Mouse (Mus musculus): Measurements from ENCODE around the gene Ndufb8. TPM values are rescaled to one million over a fixed set of nuclear protein-coding genes. Genes with fewer than 3 reads are reported as not detected.

Gene Ndufb8
- polyA plus RNA-seq, 1 experiment from 2014 or later, result 616 TPM

GRCm38 (mm10) chr19:44517996-44518768 is 37.1 kb downstream of the Ndufb8 start:
- H3K4me2 ChIP-seq (ENCODE audit: low read length), result no peak overlapping the region
- ATAC-seq (no peak), DNase-seq (ENCODE audit: low spot score) (peak; percentile 62)
- H3K9ac ChIP-seq (ENCODE audit: low read length), result no peak overlapping the region
- no peaks in the 10 kb centered on the region for H3K36me3 ChIP-seq (ENCODE audit: control insufficient read depth, insufficient read depth, low read length)
- H3K27me3 ChIP-seq (replicated peaks; ENCODE audit: control insufficient read depth, insufficient read depth, low read length), result peaks cover 77% of the 10 kb centered on the region
- H3K27ac ChIP-seq (ENCODE audit: low read depth, low read length), result no peak overlapping the region
- no peaks in the 10 kb centered on the region for H3K9me3 ChIP-seq (replicated peaks; ENCODE audit: control insufficient read depth, low read length)
- no peak overlapping the region for H3K4me3 ChIP-seq (ENCODE audit: low read depth, low read length)
- WGBS, result 37% methylated on average over 12 of the region's 12 CpGs
- peaks cover 11% of the 10 kb centered on the region for H3K4me1 ChIP-seq (ENCODE audit: control insufficient read depth, insufficient read depth, low read length)

DNA sequence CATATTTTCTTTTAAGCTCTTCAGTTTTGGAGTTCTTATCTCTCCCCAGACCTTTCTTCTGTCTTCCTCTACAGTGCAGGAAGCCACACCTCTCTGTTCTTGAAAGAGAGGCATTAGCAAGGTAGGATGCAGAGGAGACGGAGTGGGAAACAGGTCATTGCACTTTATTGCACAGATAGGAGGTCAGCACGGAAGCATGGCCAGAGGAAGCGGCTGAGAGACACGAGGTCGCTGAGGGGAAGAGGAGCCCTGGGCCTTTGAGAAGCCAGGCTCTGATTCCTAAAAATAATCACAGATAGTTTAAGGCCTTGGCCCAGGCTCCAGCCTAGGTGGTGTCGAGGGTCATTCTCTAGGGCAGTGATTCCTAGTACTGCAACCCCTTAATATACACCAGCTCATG is 39.5 kb downstream of the Ndufb8 start:
- Histone ChIP-seq H3K36me3 (ENCODE audit: control insufficient read depth, insufficient read depth, low read length) (no peaks in the 10 kb centered on the region), H3K9ac (ENCODE audit: low read length) (no peak overlapping the region), H3K4me1 (ENCODE audit: control insufficient read depth, insufficient read depth, low read length) (peaks cover 17% of the 10 kb centered on the region), H3K4me3 (ENCODE audit: low read depth, low read length) (no peak overlapping the region), H3K27me3 (replicated peaks; ENCODE audit: control insufficient read depth, insufficient read depth, low read length) (peaks cover 92% of the 10 kb centered on the region), H3K27ac (ENCODE audit: low read depth, low read length) (no peak overlapping the region), H3K9me3 (replicated peaks; ENCODE audit: control insufficient read depth, low read length) (no peaks in the 10 kb centered on the region), H3K4me2 (ENCODE audit: low read length) (no peak overlapping the region)
- ATAC-seq, result no peak
- DNase-seq (ENCODE audit: low spot score), result no peak
- 22% methylated on average over 6 of the region's 6 CpGs for WGBS

- ATAC-seq (peak; percentile 86), DNase-seq (ENCODE audit: low spot score) (peak; percentile 88)
- no peaks in the 10 kb centered on the region for H3K9me3 ChIP-seq (replicated peaks; ENCODE audit: control insufficient read depth, low read length)
- H3K4me3 ChIP-seq (ENCODE audit: low read depth, low read length), result no peak overlapping the region
- H3K4me1 ChIP-seq (ENCODE audit: control insufficient read depth, insufficient read depth, low read length), result peaks cover 17% of the 10 kb centered on the region
- H3K9ac ChIP-seq (ENCODE audit: low read length), result no peak overlapping the region
- peak overlapping the region; percentile 27; the same call in 1 of the 2 replicates for H3K27ac ChIP-seq (ENCODE audit: low read depth, low read length)
- H3K4me2 ChIP-seq (ENCODE audit: low read length), result no peak overlapping the region
- 4% methylated on average over 14 of the region's 14 CpGs for WGBS
- peaks cover 96% of the 10 kb centered on the region for H3K27me3 ChIP-seq (replicated peaks; ENCODE audit: control insufficient read depth, insufficient read depth, low read length)
- H3K36me3 ChIP-seq (ENCODE audit: control insufficient read depth, insufficient read depth, low read length), result no peaks in the 10 kb centered on the region
These were observed 40.5 kb downstream of the Ndufb8 start for GRCm38 (mm10) chr19:44514521-44515451.

- Histone ChIP-seq H3K9me3 (replicated peaks; ENCODE audit: control insufficient read depth, low read length) (no peaks in the 10 kb centered on the region), H3K9ac (ENCODE audit: low read length) (no peak overlapping the region), H3K27me3 (replicated peaks; ENCODE audit: control insufficient read depth, insufficient read depth, low read length) (peaks cover 97% of the 10 kb centered on the region), H3K27ac (ENCODE audit: low read depth, low read length) (0 out of 2 replicates have a peak overlapping the region, but pooled peaks have one; percentile 27), H3K4me2 (ENCODE audit: low read length) (no peak overlapping the region), H3K4me1 (ENCODE audit: control insufficient read depth, insufficient read depth, low read length) (peaks cover 17% of the 10 kb centered on the region), H3K36me3 (ENCODE audit: control insufficient read depth, insufficient read depth, low read length) (no peaks in the 10 kb centered on the region), H3K4me3 (ENCODE audit: low read depth, low read length) (no peak overlapping the region)
- ATAC-seq (no peak), DNase-seq (ENCODE audit: low spot score) (no peak)
- 8% methylated on average over 7 of the region's 7 CpGs for WGBS
These were observed 41.2 kb downstream of the Ndufb8 start for GRCm38 (mm10) chr19:44513921-44514482.

- no peak overlapping the region for H3K4me2 ChIP-seq (ENCODE audit: low read length)
- no peaks in the 10 kb centered on the region for H3K36me3 ChIP-seq (ENCODE audit: control insufficient read depth, insufficient read depth, low read length)
- H3K27me3 ChIP-seq (replicated peaks; ENCODE audit: control insufficient read depth, insufficient read depth, low read length), result peaks cover 95% of the 10 kb centered on the region
- ATAC-seq (no peak), DNase-seq (ENCODE audit: low spot score) (no peak)
- H3K4me1 ChIP-seq (ENCODE audit: control insufficient read depth, insufficient read depth, low read length), result peaks cover 17% of the 10 kb centered on the region
- H3K9me3 ChIP-seq (replicated peaks; ENCODE audit: control insufficient read depth, low read length), result no peaks in the 10 kb centered on the region
- H3K27ac ChIP-seq (ENCODE audit: low read depth, low read length), result no peak overlapping the region
- no peak overlapping the region for H3K4me3 ChIP-seq (ENCODE audit: low read depth, low read length)
- no peak overlapping the region for H3K9ac ChIP-seq (ENCODE audit: low read length)
- WGBS, result 5% methylated on average over 11 of the region's 11 CpGs
These were observed 42.0 kb downstream of the Ndufb8 start for GRCm38 (mm10) chr19:44513054-44513833.

DNA sequence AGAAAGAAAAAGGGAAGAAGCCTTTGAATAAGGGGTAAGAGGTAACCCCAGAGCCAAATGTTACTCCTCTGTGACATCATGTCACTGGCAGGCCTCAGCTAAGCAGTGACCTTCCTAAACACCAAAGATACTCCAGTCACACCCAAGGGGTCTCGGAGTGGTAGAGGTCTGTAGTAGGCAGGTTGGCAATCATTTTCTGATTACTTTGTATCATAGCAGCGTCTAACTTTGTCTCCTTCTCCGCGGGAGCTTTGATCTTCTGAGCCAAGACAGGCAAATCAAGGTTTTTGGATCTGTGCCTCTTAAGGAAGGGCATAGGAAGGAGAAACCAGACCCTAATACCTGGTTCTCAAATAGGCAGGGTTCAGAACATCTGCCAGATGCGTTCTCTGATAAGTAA is 42.6 kb downstream of the Ndufb8 start:
- WGBS, result 18% methylated on average over 5 of the region's 5 CpGs
- no peak for ATAC-seq
- Histone ChIP-seq H3K27ac (ENCODE audit: low read depth, low read length) (no peak overlapping the region), H3K4me1 (ENCODE audit: control insufficient read depth, insufficient read depth, low read length) (peaks cover 17% of the 10 kb centered on the region), H3K9me3 (replicated peaks; ENCODE audit: control insufficient read depth, low read length) (no peaks in the 10 kb centered on the region), H3K4me3 (ENCODE audit: low read depth, low read length) (no peak overlapping the region), H3K9ac (ENCODE audit: low read length) (no peak overlapping the region), H3K27me3 (replicated peaks; ENCODE audit: control insufficient read depth, insufficient read depth, low read length) (peaks cover 94% of the 10 kb centered on the region), H3K36me3 (ENCODE audit: control insufficient read depth, insufficient read depth, low read length) (no peaks in the 10 kb centered on the region), H3K4me2 (ENCODE audit: low read length) (no peak overlapping the region)
- DNase-seq (ENCODE audit: low spot score), result no peak

GRCm38 (mm10) chr19:44511451-44512231 is 43.6 kb downstream of the Ndufb8 start:
- under 1% methylated on average over 66 of the region's 66 CpGs for WGBS
- Histone ChIP-seq H3K9ac (ENCODE audit: low read length) (peak overlapping the region; percentile 57), H3K4me3 (ENCODE audit: low read depth, low read length) (peak overlapping the region; percentile 36), H3K4me2 (ENCODE audit: low read length) (peak overlapping the region; percentile 71), H3K27ac (ENCODE audit: low read depth, low read length) (0 out of 2 replicates have a peak overlapping the region, but pooled peaks have one; percentile 27), H3K27me3 (replicated peaks; ENCODE audit: control insufficient read depth, insufficient read depth, low read length) (peaks cover 90% of the 10 kb centered on the region), H3K4me1 (ENCODE audit: control insufficient read depth, insufficient read depth, low read length) (peaks cover 17% of the 10 kb centered on the region), H3K9me3 (replicated peaks; ENCODE audit: control insufficient read depth, low read length) (no peaks in the 10 kb centered on the region), H3K36me3 (ENCODE audit: control insufficient read depth, insufficient read depth, low read length) (no peaks in the 10 kb centered on the region)
- DNase-seq (ENCODE audit: low spot score) (no peak), ATAC-seq (no peak)
